Mouse (Mus musculus) lung, postnatal 0 days (tissue): ENCODE measurements around the gene Htr3a. TPM values are rescaled to one million over a fixed set of nuclear protein-coding genes. Genes with fewer than 3 reads are reported as not detected.

Experiments
- ATAC-seq: fragments of 200-750 bp; cut with Nextera tagmentation; 2 replicates; pipeline ENCODE4 v1.8.0; 2017; ENCODE audit warnings: moderate library complexity
- DNase-seq: peaks from one replicate; pipeline ENCODE4 v3.0.0-alpha.2; 2016; ENCODE audit warnings: low spot score
- H3K27ac ChIP-seq: fragments of 300-500 bp; sonication (generic); 2 replicates; pipeline ENCODE4 v1.5.1; 2014; ENCODE audit warnings: antibody characterized with exemption, mild to moderate bottlenecking, low read length, mixed read lengths
- H3K27me3 ChIP-seq: fragments of 300-500 bp; sonication (generic); replicated peaks from 2 replicates; pipeline ENCODE4 v1.6.1; 2014; ENCODE audit warnings: low read length, mixed read lengths; ENCODE audit not compliant: insufficient read depth
- H3K36me3 ChIP-seq: fragments of 300-500 bp; sonication (generic); 2 replicates; pipeline ENCODE4 v1.6.1; 2014; ENCODE audit warnings: low read length, mixed read lengths; ENCODE audit not compliant: insufficient read depth
- H3K4me1 ChIP-seq: fragments of 300-500 bp; sonication (generic); 2 replicates; pipeline ENCODE4 v1.6.1; 2014; ENCODE audit warnings: antibody characterized with exemption, low read depth, low read length, mixed read lengths; ENCODE audit not compliant: insufficient read depth
- H3K4me2 ChIP-seq: fragments of 300-500 bp; sonication (generic); replicated peaks from 2 replicates; pipeline ENCODE4 v1.6.1; 2014; ENCODE audit warnings: low read depth, mild to moderate bottlenecking, low read length, moderate library complexity, mixed read lengths
- H3K4me3 ChIP-seq: fragments of 300-500 bp; sonication (generic); 2 replicates; pipeline ENCODE4 v1.5.1; 2014; ENCODE audit warnings: low read depth, low read length
- H3K9ac ChIP-seq: fragments of 300-500 bp; sonication (generic); replicated peaks from 2 replicates; pipeline ENCODE4 v1.6.1; 2014; ENCODE audit warnings: low read depth, mild to moderate bottlenecking
- H3K9me3 ChIP-seq: fragments of 300-500 bp; sonication (generic); 2 replicates; pipeline ENCODE4 v1.6.1; 2016; ENCODE audit warnings: low read length, mixed read lengths
- CTCF ChIP-seq: IDR thresholded peaks from 2 replicates; pipeline ENCODE4 v1.5.1; 2016; ENCODE audit warnings: antibody characterized with exemption, mild to moderate bottlenecking
- EP300 ChIP-seq: IDR thresholded peaks from 2 replicates; pipeline ENCODE4 v1.6.1; 2016; ENCODE audit warnings: antibody characterized with exemption, mild to moderate bottlenecking, control low read depth
- WGBS: fragments of 180-500 bp; shearing (Covaris S2); extraction: QIAGEN DNeasy Blood & Tissue Kit; methylation state at CpG from one replicate; pipeline ENCODE4 v1.1.7; 2014; 5-methylcytosine and 5-hydroxymethylcytosine counted together
- polyA plus RNA-seq: library from polyadenylated mRNA; unstranded; fragments of >200 nt; fragmentation: Nextera tagmentation; extraction: Ambion mirVana; gene quantifications from 2 replicates; pipeline ENCODE4 v1.2.1, GENCODE M21; 2015

The Htr3a gene
- polyA plus RNA-seq, 1 experiment from 2014 or later = 0.07 TPM

- DNase-seq = no peak
- Histone ChIP-seq H3K4me1 (0 out of 2 replicates have a peak, but pooled peaks cover 5% of the 10 kb centered on the region), H3K9me3 (no peaks in the 10 kb centered on the region), H3K9ac (no peak overlapping the region), H3K27ac (no peak overlapping the region), H3K4me3 (no peak overlapping the region), H3K27me3 (no peaks in the 10 kb centered on the region), H3K36me3 (no peaks in the 10 kb centered on the region), H3K4me2 (no peak overlapping the region)
- ATAC-seq = peak; percentile 50; the same call in 1 of the 2 replicates
- TF ChIP-seq CTCF (no peak), EP300 (no peak)
- WGBS = 37% methylated on average over 10 of the region's 10 CpGs
These were observed 50.9 kb downstream of the Htr3a start for GRCm38 (mm10) chr9:48859828-48860525.

- Histone ChIP-seq H3K9ac (no peak overlapping the region), H3K27me3 (no peaks in the 10 kb centered on the region), H3K9me3 (no peaks in the 10 kb centered on the region), H3K36me3 (no peaks in the 10 kb centered on the region), H3K4me3 (no peak overlapping the region), H3K4me2 (no peak overlapping the region), H3K27ac (no peak overlapping the region), H3K4me1 (0 out of 2 replicates have a peak, but pooled peaks cover 5% of the 10 kb centered on the region)
- no peak for DNase-seq
- TF ChIP-seq CTCF (no peak), EP300 (no peak)
- 61% methylated on average over 7 of the region's 7 CpGs for WGBS
- no peak for ATAC-seq
These were observed 53.0 kb downstream of the Htr3a start for GRCm38 (mm10) chr9:48857944-48858343.

- no peaks in the 10 kb centered on the region for H3K36me3 ChIP-seq
- ATAC-seq (no peak), DNase-seq (no peak)
- H3K4me2 ChIP-seq = no peak overlapping the region
- TF ChIP-seq EP300 (no peak), CTCF (peak; percentile 35)
- no peak overlapping the region for H3K9ac ChIP-seq
- H3K27ac ChIP-seq = no peak overlapping the region
- 0 out of 2 replicates have a peak, but pooled peaks cover 5% of the 10 kb centered on the region for H3K4me1 ChIP-seq
- no peak overlapping the region for H3K4me3 ChIP-seq
- no peaks in the 10 kb centered on the region for H3K9me3 ChIP-seq
- no peaks in the 10 kb centered on the region for H3K27me3 ChIP-seq
- WGBS = 79% methylated on average over 4 of the region's 4 CpGs
These were observed 54.7 kb downstream of the Htr3a start for GRCm38 (mm10) chr9:48856240-48856639.

- no peak overlapping the region for H3K9ac ChIP-seq
- TF ChIP-seq EP300 = no peak
- no peak for TF ChIP-seq CTCF
- H3K27me3 ChIP-seq = no peaks in the 10 kb centered on the region
- H3K4me2 ChIP-seq = no peak overlapping the region
- H3K27ac ChIP-seq = no peak overlapping the region
- no peaks in the 10 kb centered on the region for H3K36me3 ChIP-seq
- H3K9me3 ChIP-seq = no peaks in the 10 kb centered on the region
- no peaks in the 10 kb centered on the region for H3K4me1 ChIP-seq
- WGBS = 81% methylated on average over 5 of the region's 5 CpGs
- DNase-seq (no peak), ATAC-seq (no peak)
- H3K4me3 ChIP-seq = no peak overlapping the region
These were observed 61.4 kb downstream of the Htr3a start for GRCm38 (mm10) chr9:48849531-48849930.

Other genes with a start within 250 kb of the Htr3a start
- 3.9 and 19.7 TPM in 2 replicates for gene Zbtb16, start 74.9 kb downstream of the Htr3a start, polyA plus RNA-seq
- not detected in 2 replicates for gene Htr3b, start 53.9 kb upstream of the Htr3a start, polyA plus RNA-seq
- 8.8 and 9.6 TPM in 2 replicates for gene Usp28, start 74.3 kb upstream of the Htr3a start, polyA plus RNA-seq
- 16.1 and 18.4 TPM in 2 replicates for gene Zw10, start 144.5 kb upstream of the Htr3a start, polyA plus RNA-seq
- 0.11 and 0.19 TPM in 2 replicates for gene Tmprss5, start 170.2 kb upstream of the Htr3a start, polyA plus RNA-seq